Mouse (Mus musculus) 3T3-L1 (cell line): ENCODE measurements around the gene Pex5.
"Not testable (repeated sequence)": the region's sequence is repeated elsewhere in the genome, so short reads cannot be mapped to it uniquely, and the experiment has no call there.

Source experiments
- DNase-seq: peaks from one replicate; pipeline ENCODE4 v3.0.0-alpha.2; 2015; ENCODE audit warnings: low read depth, low spot score

The Pex5 gene

GRCm38 (mm10) chr6:124427289-124427688 lies 12.4 kb upstream of the Pex5 start:
- no peak for DNase-seq

- DNase-seq, result peak; percentile 13
Measured at GRCm38 (mm10) chr6:124426604-124427003, 11.7 kb upstream of the Pex5 start.

- DNase-seq, result no peak
Measured at GRCm38 (mm10) chr6:124425523-124425922, 10.7 kb upstream of the Pex5 start.

- not testable (repeated sequence) for DNase-seq
Measured at GRCm38 (mm10) chr6:124425042-124425441, 10.2 kb upstream of the Pex5 start.

- peak; percentile 8 for DNase-seq
Measured at GRCm38 (mm10) chr6:124424068-124424498, 9.2 kb upstream of the Pex5 start.

GRCm38 (mm10) chr6:124418686-124419085 lies 3.8 kb upstream of the Pex5 start:
- no peak for DNase-seq

GRCm38 (mm10) chr6:124415347-124416088 lies 651 bp upstream of the Pex5 start:
- peak; percentile 93 for DNase-seq

GRCm38 (mm10) chr6:124414150-124414926 lies 529 bp downstream of the Pex5 start:
- peak; percentile 66 for DNase-seq

GRCm38 (mm10) chr6:124413770-124414149 lies 1.1 kb downstream of the Pex5 start:
- DNase-seq, result no peak

- no peak for DNase-seq
Measured at GRCm38 (mm10) chr6:124408355-124408754, 6.5 kb downstream of the Pex5 start.

GRCm38 (mm10) chr6:124407180-124407579 lies 7.7 kb downstream of the Pex5 start:
- no peak for DNase-seq

- DNase-seq, result no peak
Measured at GRCm38 (mm10) chr6:124406326-124406725, 8.5 kb downstream of the Pex5 start.

GRCm38 (mm10) chr6:124399738-124400137 lies 15.1 kb downstream of the Pex5 start:
- DNase-seq, result no peak

- not testable (repeated sequence) for DNase-seq
Measured at GRCm38 (mm10) chr6:124394991-124395390, 19.9 kb downstream of the Pex5 start.

GRCm38 (mm10) chr6:124380142-124380541 lies 34.7 kb downstream of the Pex5 start:
- DNase-seq, result peak; percentile 49

- peak; percentile 84 for DNase-seq
Measured at GRCm38 (mm10) chr6:124379331-124379730, 35.5 kb downstream of the Pex5 start.

GRCm38 (mm10) chr6:124377494-124378255 lies 37.2 kb downstream of the Pex5 start:
- no peak for DNase-seq

- DNase-seq, result no peak
Measured at GRCm38 (mm10) chr6:124376311-124376710, 38.6 kb downstream of the Pex5 start.

GRCm38 (mm10) chr6:124375435-124375884 lies 39.4 kb downstream of the Pex5 start:
- no peak for DNase-seq

GRCm38 (mm10) chr6:124374683-124375082 lies 40.2 kb downstream of the Pex5 start:
- DNase-seq, result no peak

- DNase-seq, result no peak
Measured at GRCm38 (mm10) chr6:124373584-124374206, 41.2 kb downstream of the Pex5 start.

GRCm38 (mm10) chr6:124364328-124364727 lies 50.5 kb downstream of the Pex5 start:
- DNase-seq, result peak; percentile 29
